Mouse (Mus musculus): ENCODE measurements at regions not wholly inside any gene's neighbourhood (a gene's known extent, or its start where the extent isn't known, plus 50 kb on each side); places are given as distances from the start of the nearest gene placed in this dataset.

- TF ChIP-seq CTCF (IDR thresholded peaks at IDR 0.05; ENCODE audit: low read depth, low read length) (no peak), POLR2A (IDR thresholded peaks at IDR 0.05; ENCODE audit: insufficient read depth, low read length) (no peak)
Observed at GRCm38 (mm10) chr3:148075841-148076240, 914.5 kb downstream of the Adgrl2 start.

All from ES-Bruce4 (cell line).